Mouse (Mus musculus) hindbrain, embryonic 16.5 days (tissue): Measurements from ENCODE around the gene Tspan18. TPM values are rescaled to one million over a fixed set of nuclear protein-coding genes. Genes with fewer than 3 reads are reported as not detected.

ENCODE experiments used
- ATAC-seq: fragments of 200-750 bp; cut with Nextera tagmentation; 2 replicates; pipeline ENCODE4 v1.8.0; 2017; ENCODE audit warnings: moderate TSS enrichment, moderate library complexity
- H3K27ac ChIP-seq: fragments of 300-500 bp; sonication (generic); 2 replicates; pipeline ENCODE4 v1.5.1; 2014; ENCODE audit warnings: low read depth, mild to moderate bottlenecking, control low read depth, low read length, moderate library complexity
- H3K27me3 ChIP-seq: fragments of 300-500 bp; sonication (generic); replicated peaks from 2 replicates; pipeline ENCODE4 v1.6.1; 2014; ENCODE audit warnings: low read length; ENCODE audit not compliant: control insufficient read depth, insufficient read depth
- H3K36me3 ChIP-seq: fragments of 300-500 bp; sonication (generic); 2 replicates; pipeline ENCODE4 v1.6.1; 2014; ENCODE audit warnings: mild to moderate bottlenecking, low read length, moderate library complexity, mixed read lengths; ENCODE audit not compliant: control insufficient read depth, insufficient read depth
- H3K4me1 ChIP-seq: fragments of 300-500 bp; sonication (generic); 2 replicates; pipeline ENCODE4 v1.6.1; 2014; ENCODE audit warnings: low read depth, low read length; ENCODE audit not compliant: control insufficient read depth, insufficient read depth
- H3K4me2 ChIP-seq: fragments of 300-500 bp; sonication (generic); 2 replicates; pipeline ENCODE4 v1.6.1; 2014; ENCODE audit warnings: mild to moderate bottlenecking, low read length, control low read depth, moderate library complexity
- H3K4me3 ChIP-seq: fragments of 300-500 bp; sonication (generic); 2 replicates; pipeline ENCODE4 v1.5.1; 2014; ENCODE audit warnings: mild to moderate bottlenecking, low read length, control low read depth, moderate library complexity
- H3K9ac ChIP-seq: fragments of 300-500 bp; sonication (generic); 2 replicates; pipeline ENCODE4 v1.6.1; 2014; ENCODE audit warnings: low read depth, mild to moderate bottlenecking, control low read depth, low read length, moderate library complexity
- H3K9me3 ChIP-seq: fragments of 300-500 bp; sonication (generic); 2 replicates; pipeline ENCODE4 v1.6.1; 2014; ENCODE audit warnings: mild to moderate bottlenecking, low read length, moderate library complexity; ENCODE audit not compliant: control insufficient read depth
- WGBS: fragments of 180-500 bp; shearing (Covaris S2); extraction: QIAGEN DNeasy Blood & Tissue Kit; methylation state at CpG from one replicate; pipeline ENCODE4 v1.1.7; 2014; 5-methylcytosine and 5-hydroxymethylcytosine counted together
- polyA plus RNA-seq: library from polyadenylated mRNA; unstranded; fragments of >200 nt; fragmentation: Nextera tagmentation; extraction: Ambion mirVana; gene quantifications from 2 replicates; pipeline ENCODE4 v1.2.1, GENCODE M21; 2015

Tspan18 gene
- polyA plus RNA-seq, 1 experiment from 2014 or later, result 15.7 TPM

- Histone ChIP-seq H3K9me3 (no peaks in the 10 kb centered on the region), H3K4me3 (no peak overlapping the region), H3K4me1 (peaks cover 22% of the 10 kb centered on the region), H3K4me2 (no peak overlapping the region), H3K9ac (no peak overlapping the region), H3K27ac (peak overlapping the region; percentile 40; the same call in 1 of the 2 replicates), H3K36me3 (no peaks in the 10 kb centered on the region), H3K27me3 (no peaks in the 10 kb centered on the region)
- ATAC-seq, result peak; percentile 18; the same call in 1 of the 2 replicates
- 39% methylated on average over 7 of the region's 7 CpGs for WGBS
Measured at GRCm38 (mm10) chr2:93266565-93267169, 67.6 kb downstream of the Tspan18 start.

GRCm38 (mm10) chr2:93262291-93263285, 71.7 kb downstream of the Tspan18 start:
- no peak overlapping the region for H3K4me2 ChIP-seq
- peaks cover 23% of the 10 kb centered on the region for H3K4me1 ChIP-seq
- H3K4me3 ChIP-seq, result no peak overlapping the region
- H3K27ac ChIP-seq, result no peak overlapping the region
- H3K9me3 ChIP-seq, result no peaks in the 10 kb centered on the region
- H3K27me3 ChIP-seq, result no peaks in the 10 kb centered on the region
- H3K9ac ChIP-seq, result no peak overlapping the region
- no peak for ATAC-seq
- no peaks in the 10 kb centered on the region for H3K36me3 ChIP-seq
- WGBS, result 84% methylated on average over 5 of the region's 5 CpGs

GRCm38 (mm10) chr2:93261521-93262290, 72.6 kb downstream of the Tspan18 start:
- H3K36me3 ChIP-seq, result no peaks in the 10 kb centered on the region
- no peak for ATAC-seq
- H3K9me3 ChIP-seq, result no peaks in the 10 kb centered on the region
- H3K9ac ChIP-seq, result no peak overlapping the region
- peaks cover 21% of the 10 kb centered on the region for H3K4me1 ChIP-seq
- no peaks in the 10 kb centered on the region for H3K27me3 ChIP-seq
- H3K4me3 ChIP-seq, result no peak overlapping the region
- no peak overlapping the region for H3K27ac ChIP-seq
- 47% methylated on average over 6 of the region's 6 CpGs for WGBS
- H3K4me2 ChIP-seq, result no peak overlapping the region

- peaks cover 17% of the 10 kb centered on the region for H3K4me1 ChIP-seq
- H3K9ac ChIP-seq, result no peak overlapping the region
- 47% methylated on average over 4 of the region's 4 CpGs for WGBS
- no peaks in the 10 kb centered on the region for H3K36me3 ChIP-seq
- no peak overlapping the region for H3K27ac ChIP-seq
- no peak for ATAC-seq
- H3K9me3 ChIP-seq, result no peaks in the 10 kb centered on the region
- no peaks in the 10 kb centered on the region for H3K27me3 ChIP-seq
- no peak overlapping the region for H3K4me3 ChIP-seq
- no peak overlapping the region for H3K4me2 ChIP-seq
Measured at GRCm38 (mm10) chr2:93257634-93258033, 76.7 kb downstream of the Tspan18 start.

- H3K36me3 ChIP-seq, result no peaks in the 10 kb centered on the region
- H3K27ac ChIP-seq, result no peak overlapping the region; the same call in 1 of the 2 replicates
- no peak overlapping the region for H3K4me3 ChIP-seq
- no peaks in the 10 kb centered on the region for H3K27me3 ChIP-seq
- 53% methylated on average over 8 of the region's 8 CpGs for WGBS
- peaks cover 23% of the 10 kb centered on the region for H3K4me1 ChIP-seq
- H3K4me2 ChIP-seq, result no peak overlapping the region
- H3K9me3 ChIP-seq, result no peaks in the 10 kb centered on the region
- H3K9ac ChIP-seq, result no peak overlapping the region
- ATAC-seq, result peak; percentile 24
Measured at GRCm38 (mm10) chr2:93256735-93257405, 77.4 kb downstream of the Tspan18 start.

GRCm38 (mm10) chr2:93252356-93252755, 81.9 kb downstream of the Tspan18 start:
- H3K9ac ChIP-seq, result no peak overlapping the region
- H3K36me3 ChIP-seq, result no peaks in the 10 kb centered on the region
- peaks cover 36% of the 10 kb centered on the region for H3K4me1 ChIP-seq

GRCm38 (mm10) chr2:93250611-93251010, 83.7 kb downstream of the Tspan18 start:
- no peaks in the 10 kb centered on the region for H3K27me3 ChIP-seq
- no peak overlapping the region for H3K9ac ChIP-seq
- no peaks in the 10 kb centered on the region for H3K36me3 ChIP-seq
- no peak overlapping the region for H3K4me3 ChIP-seq
- peaks cover 28% of the 10 kb centered on the region for H3K4me1 ChIP-seq
- WGBS, result 67% methylated on average over 7 of the region's 7 CpGs
- no peak overlapping the region for H3K27ac ChIP-seq
- no peak overlapping the region for H3K4me2 ChIP-seq
- no peak for ATAC-seq
- H3K9me3 ChIP-seq, result peaks cover 3% of the 10 kb centered on the region

More at GRCm38 (mm10) chr2:93252356-93252755, 81.9 kb downstream of the Tspan18 start:
- Histone ChIP-seq H3K9me3 (peaks cover 3% of the 10 kb centered on the region), H3K4me3 (no peak overlapping the region), H3K27me3 (no peaks in the 10 kb centered on the region), H3K4me2 (no peak overlapping the region), H3K27ac (no peak overlapping the region)
- ATAC-seq, result peak; percentile 79
- 17% methylated on average over 9 of the region's 9 CpGs for WGBS

GRCm38 (mm10) chr2:93249058-93249457, 85.2 kb downstream of the Tspan18 start:
- no peak overlapping the region; the same call in none of the 2 replicates for H3K9ac ChIP-seq

More at GRCm38 (mm10) chr2:93249058-93249457, 85.2 kb downstream of the Tspan18 start:
- no peak for ATAC-seq
- Histone ChIP-seq H3K9me3 (peaks cover 3% of the 10 kb centered on the region), H3K4me1 (peaks cover 28% of the 10 kb centered on the region), H3K27me3 (no peaks in the 10 kb centered on the region), H3K36me3 (no peaks in the 10 kb centered on the region), H3K27ac (peak overlapping the region; percentile 55), H3K4me3 (no peak overlapping the region), H3K4me2 (no peak overlapping the region)
- WGBS, result 62% methylated on average over 6 of the region's 6 CpGs
